Mouse (Mus musculus) MEL (cell line): Measurements from ENCODE around the gene Arl15. TPM values are rescaled to one million over a fixed set of nuclear protein-coding genes. Genes with fewer than 3 reads are reported as not detected.

Source experiments
- DNase-seq: peaks from one replicate; pipeline ENCODE4 v3.0.0; 2011; ENCODE audit warnings: low read depth, low spot score
- H3K27ac ChIP-seq: 2 replicates; pipeline ENCODE4 v1.5.1; 2012; ENCODE audit warnings: low read depth, mild to moderate bottlenecking, control low read depth, low read length, moderate library complexity; ENCODE audit not compliant: control insufficient read depth
- H3K27me3 ChIP-seq, 2 experiments: fragments of 150-350 bp in 1 of 2; sonication (generic) in 1 of 2; 2 replicates each; pipeline ENCODE4 v1.6.1; 2012; ENCODE audit warnings: low read length in 2 of 2, mild to moderate bottlenecking in 2 of 2, improper control_type of control experiment in 1 of 2, moderate library complexity in 1 of 2; ENCODE audit not compliant: insufficient read depth in 2 of 2, control insufficient read depth in 1 of 2
- H3K36me3 ChIP-seq, 2 experiments: 2 replicates each; pipeline ENCODE4 v1.6.1; 2012 to 2014; ENCODE audit warnings: low read length in 2 of 2, improper control_type of control experiment in 1 of 2, inconsistent platforms in 1 of 2, mild to moderate bottlenecking in 1 of 2; ENCODE audit not compliant: insufficient read depth in 2 of 2, control insufficient read depth in 1 of 2
- H3K4me1 ChIP-seq, 2 experiments: fragments of 150-350 bp in 1 of 2; sonication (generic) in 1 of 2; 2 replicates each; pipeline ENCODE4 v1.6.1; 2012; ENCODE audit warnings: low read length in 2 of 2, improper control_type of control experiment in 1 of 2, mild to moderate bottlenecking in 1 of 2; ENCODE audit not compliant: insufficient read depth in 2 of 2, control insufficient read depth in 1 of 2
- H3K4me3 ChIP-seq, 2 experiments: fragments of 150-350 bp in 1 of 2; sonication (generic) in 1 of 2; 2 replicates each; pipeline ENCODE4 v1.5.1; 2012; ENCODE audit warnings: low read depth in 2 of 2, low read length in 2 of 2, mild to moderate bottlenecking in 2 of 2, moderate library complexity in 2 of 2, control low read depth in 1 of 2, improper control_type of control experiment in 1 of 2; ENCODE audit not compliant: control insufficient read depth in 1 of 2, insufficient read depth in 1 of 2
- H3K79me2 ChIP-seq: 2 replicates; pipeline ENCODE4 v1.6.1; 2012; ENCODE audit warnings: mild to moderate bottlenecking, low read length, moderate library complexity; ENCODE audit not compliant: control insufficient read depth, poor library complexity, insufficient read depth
- H3K9ac ChIP-seq: 2 replicates; pipeline ENCODE4 v1.6.1; 2012; ENCODE audit warnings: low read depth, mild to moderate bottlenecking, control low read depth, low read length, moderate library complexity; ENCODE audit not compliant: control insufficient read depth, poor library complexity, severe bottlenecking
- H3K9me3 ChIP-seq: fragments of 150-350 bp; sonication (generic); replicated peaks from 2 replicates; pipeline ENCODE4 v1.6.1; 2012; ENCODE audit warnings: mild to moderate bottlenecking, low read length, improper control_type of control experiment, moderate library complexity; ENCODE audit not compliant: insufficient read depth
- E2F4 ChIP-seq: IDR thresholded peaks from 2 replicates; pipeline ENCODE4 v1.6.1; 2011; ENCODE audit warnings: low read depth, low read length, improper control_type of control experiment, borderline replicate concordance
- ELF1 ChIP-seq: IDR thresholded peaks from 2 replicates; pipeline ENCODE4 v1.6.1; 2014; ENCODE audit warnings: low read depth, mild to moderate bottlenecking, inconsistent platforms, low read length, improper control_type of control experiment, moderate library complexity
- ETS1 ChIP-seq: IDR thresholded peaks from 2 replicates; pipeline ENCODE4 v1.6.1; 2012; ENCODE audit warnings: low read depth, mild to moderate bottlenecking, inconsistent platforms, low read length, improper control_type of control experiment, moderate library complexity
- MAFK ChIP-seq: IDR thresholded peaks from 2 replicates; pipeline ENCODE4 v1.6.1; 2011; ENCODE audit warnings: low read depth, mild to moderate bottlenecking, low read length, improper control_type of control experiment, borderline replicate concordance
- MAX ChIP-seq: IDR thresholded peaks from 2 replicates; pipeline ENCODE4 v1.6.1; 2011; ENCODE audit warnings: low read length, improper control_type of control experiment
- MXI1 ChIP-seq: IDR thresholded peaks from 2 replicates; pipeline ENCODE4 v1.6.1; 2011; ENCODE audit warnings: mild to moderate bottlenecking, low read depth, low read length, improper control_type of control experiment
- NRF1 ChIP-seq: IDR thresholded peaks from 2 replicates; pipeline ENCODE4 v1.6.1; 2014; ENCODE audit warnings: low read depth, mild to moderate bottlenecking, inconsistent platforms, low read length, improper control_type of control experiment, moderate library complexity; ENCODE audit not compliant: poor library complexity, insufficient read depth, severe bottlenecking
- POLR2A ChIP-seq, 2 experiments: IDR thresholded peaks; 2 replicates each; pipeline ENCODE4 v1.6.1; 2011 to 2012; ENCODE audit warnings: low read length in 2 of 2, mild to moderate bottlenecking in 2 of 2, control low read depth in 1 of 2, improper control_type of control experiment in 1 of 2, low read depth in 1 of 2, moderate library complexity in 1 of 2; ENCODE audit not compliant: control insufficient read depth in 1 of 2, insufficient read depth in 1 of 2, poor library complexity in 1 of 2
- SMC3 ChIP-seq: IDR thresholded peaks from 2 replicates; pipeline ENCODE4 v1.6.1; 2011; ENCODE audit warnings: low read depth, low read length, improper control_type of control experiment
- ZNF384 ChIP-seq: IDR thresholded peaks from 2 replicates; pipeline ENCODE4 v1.6.1; 2012; ENCODE audit warnings: low read depth, mild to moderate bottlenecking, inconsistent platforms, low read length, improper control_type of control experiment
- polyA plus RNA-seq, 2 experiments: library from polyadenylated mRNA; stranded (reverse) in 1 of 2; unstranded in 1 of 2; fragments of >175 nt in 1 of 2; fragments of >200 nt in 1 of 2; gene quantifications; 2 replicates each; pipeline versions ENCODE4 v1.2.1 to v1.2.4; 2012; ENCODE audit warnings: low replicate concordance in 2 of 2, low read depth in 1 of 2; ENCODE audit not compliant: insufficient read length in 2 of 2, insufficient read depth in 1 of 2, missing spikeins in 1 of 2
- total RNA-seq: library from RNA; depleted of rRNA; stranded (reverse); fragments of 300-350 nt; gene quantifications from 2 replicates; pipeline ENCODE4 v1.2.3, GENCODE M21; 2012

The Arl15 gene
- total and polyA plus RNA-seq, 3 experiments = 3.6 to 5.8 TPM; not detected in 1

GRCm38 (mm10) chr13:114095440-114095839 lies 301.1 kb downstream of the Arl15 start:
- no peak overlapping the region for H3K27ac ChIP-seq
- H3K27me3 ChIP-seq = no peaks in the 10 kb centered on the region
- no peak for DNase-seq
- H3K4me1 ChIP-seq = peaks cover 0 to 5% of the 10 kb centered on the region in 2 experiments; a peak in 3 of 4 replicates
- peak; percentile 64; the same call in 1 of the 2 replicates for TF ChIP-seq MAFK
- no peak for TF ChIP-seq NRF1
- H3K36me3 ChIP-seq = peaks cover 0 to 6% of the 10 kb centered on the region in 2 experiments; a peak in 1 of 4 replicates
- H3K9me3 ChIP-seq = no peaks in the 10 kb centered on the region
- no peak overlapping the region for H3K9ac ChIP-seq
- no peaks in the 10 kb centered on the region for H3K79me2 ChIP-seq
- H3K4me3 ChIP-seq = no peak overlapping the region

GRCm38 (mm10) chr13:114096386-114096785 lies 302.1 kb downstream of the Arl15 start:
- TF ChIP-seq MAX = no peak
- TF ChIP-seq POLR2A (IDR thresholded peaks at IDR 0.05; ENCODE audit: control insufficient read depth in 1 of 2, insufficient read depth in 1 of 2, low read depth in 1 of 2, low read length in 2 of 2, poor library complexity in 1 of 2) = no peak
- no peak for TF ChIP-seq ELF1
- no peak for TF ChIP-seq ETS1
- TF ChIP-seq E2F4 = no peak
- TF ChIP-seq SMC3 = no peak
- Histone ChIP-seq H3K9me3 (no peaks in the 10 kb centered on the region), H3K9ac (no peak overlapping the region), H3K4me1 (peaks cover 0 to 3% of the 10 kb centered on the region in 2 experiments; a peak in 2 of 4 replicates), H3K4me3 (no peak overlapping the region), H3K36me3 (peaks cover 0 to 12% of the 10 kb centered on the region in 2 experiments; a peak in 1 of 4 replicates), H3K79me2 (no peaks in the 10 kb centered on the region), H3K27me3 (no peaks in the 10 kb centered on the region), H3K27ac (no peak overlapping the region)
- DNase-seq = no peak

DNA sequence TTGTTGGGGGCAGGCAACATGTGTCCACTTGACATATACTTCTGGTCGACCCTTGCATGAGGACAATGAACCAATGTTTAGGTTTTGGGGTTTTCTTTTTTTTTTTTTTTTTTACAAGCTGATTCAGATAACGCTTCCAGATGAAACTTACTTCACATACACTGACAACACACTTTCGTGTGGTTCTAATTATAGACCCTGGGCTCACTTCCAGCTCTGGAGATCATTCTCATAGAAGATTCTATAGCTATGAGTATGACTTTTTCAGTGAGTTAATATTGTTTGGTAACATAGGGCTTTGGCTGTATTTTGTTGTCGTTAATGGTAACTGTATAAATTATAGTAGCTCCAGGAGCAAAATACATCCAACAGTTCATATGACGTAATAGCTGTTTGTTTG lies 306.9 kb downstream of the Arl15 start:
- Histone ChIP-seq H3K4me1 (no peaks in the 10 kb centered on the region; a peak in 1 of 4 replicates), H3K79me2 (no peaks in the 10 kb centered on the region), H3K9ac (no peak overlapping the region), H3K36me3 (peaks cover 0 to 9% of the 10 kb centered on the region in 2 experiments; a peak in 1 of 4 replicates), H3K27me3 (no peaks in the 10 kb centered on the region), H3K4me3 (no peak overlapping the region), H3K27ac (no peak overlapping the region), H3K9me3 (no peaks in the 10 kb centered on the region)
- no peak for DNase-seq
- TF ChIP-seq MAFK = no peak
- TF ChIP-seq MXI1 = no peak
- TF ChIP-seq ZNF384 = peak; percentile 64; the same call in 1 of the 2 replicates
- TF ChIP-seq, all 39 proteins: peak for 1
